Mouse (Mus musculus): ENCODE measurements around the gene Mipol1.

DNA sequence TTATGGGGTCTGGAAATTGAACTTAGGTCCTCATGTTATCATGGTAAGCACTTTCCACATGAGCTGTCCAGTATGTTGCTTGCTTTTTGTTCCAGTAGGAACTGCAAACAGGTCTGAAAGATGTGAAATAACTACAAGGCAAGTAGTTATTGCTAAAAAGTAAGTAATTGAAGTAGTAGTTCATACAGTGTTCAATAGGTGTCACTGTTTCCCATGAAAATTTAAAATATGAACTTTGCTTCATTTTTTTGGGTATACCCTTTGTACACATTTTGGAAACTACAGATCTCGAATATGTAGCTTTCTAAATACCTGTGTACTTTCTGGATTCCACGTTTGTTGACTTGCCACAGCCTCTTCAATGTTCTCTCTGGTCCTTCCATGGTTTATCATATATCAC lies 28.3 kb downstream of the Mipol1 start:
- TF ChIP-seq POLR2A (IDR thresholded peaks at IDR 0.05; ENCODE audit: low read depth, low read length) = no peak
- no peak for TF ChIP-seq CTCF (conservative IDR thresholded peaks at IDR 0.05; ENCODE audit: insufficient read depth, insufficient read length, low read depth, low read length)

Data from kidney, adult 2 months (tissue).